Mouse (Mus musculus) G1E (cell line): Measurements from ENCODE around the gene Tsr1.

Experiments used
- CTCF ChIP-seq: IDR thresholded peaks from 2 replicates; pipeline ENCODE4 v1.5.1; 2012; ENCODE audit warnings: low read depth, low read length, inconsistent platforms, mixed read lengths
- TAL1 ChIP-seq: conservative IDR thresholded peaks from 2 replicates; pipeline ENCODE4 v1.6.1; 2012; ENCODE audit warnings: low read depth, low read length, inconsistent platforms, mixed read lengths

GRCm38 (mm10) chr11:74907850-74908249 is 10.0 kb downstream of the Tsr1 start:
- TF ChIP-seq CTCF = no peak
- no peak for TF ChIP-seq TAL1
